Mouse (Mus musculus) ES-Bruce4 (cell line): ENCODE measurements at regions not wholly inside any gene's neighbourhood (a gene's known extent, or its start where the extent isn't known, plus 50 kb on each side); places are given as distances from the start of the nearest gene placed in this dataset.

Experiments used
- H3K27ac ChIP-seq: 2 replicates; pipeline ENCODE4 v1.5.1; 2012; ENCODE audit warnings: low read length, inconsistent platforms; ENCODE audit not compliant: insufficient read depth
- H3K27me3 ChIP-seq: 2 replicates; pipeline ENCODE4 v1.6.1; 2012; ENCODE audit warnings: mild to moderate bottlenecking, low read length, inconsistent platforms; ENCODE audit not compliant: control insufficient read depth, poor library complexity, insufficient read depth, severe bottlenecking
- H3K36me3 ChIP-seq: 2 replicates; pipeline ENCODE4 v1.6.1; 2012; ENCODE audit warnings: inconsistent platforms, mild to moderate bottlenecking, low read length, moderate library complexity; ENCODE audit not compliant: control insufficient read depth, poor library complexity, insufficient read depth, severe bottlenecking
- H3K4me1 ChIP-seq: one replicate; pipeline ENCODE4 v1.8.1; 2011; ENCODE audit warnings: low read length; ENCODE audit not compliant: control insufficient read depth, insufficient read depth
- H3K4me3 ChIP-seq: 2 replicates; pipeline ENCODE4 v1.5.1; 2011; ENCODE audit warnings: low read depth, mild to moderate bottlenecking, low read length
- H3K9ac ChIP-seq: 2 replicates; pipeline ENCODE4 v1.6.1; 2012; ENCODE audit warnings: low read depth, mild to moderate bottlenecking, inconsistent platforms; ENCODE audit not compliant: poor library complexity, severe bottlenecking
- H3K9me3 ChIP-seq: replicated peaks from 2 replicates; pipeline ENCODE4 v1.6.1; 2012; ENCODE audit warnings: mild to moderate bottlenecking, low read length, inconsistent platforms; ENCODE audit not compliant: control insufficient read depth, poor library complexity, insufficient read depth, severe bottlenecking
- CTCF ChIP-seq: IDR thresholded peaks from one replicate; pipeline ENCODE4 v1.8.1; 2011; ENCODE audit warnings: low read depth, low read length
- EP300 ChIP-seq: IDR thresholded peaks from 2 replicates; pipeline ENCODE4 v1.6.1; 2011; ENCODE audit warnings: low read depth, low read length; ENCODE audit not compliant: insufficient read depth
- POLR2A ChIP-seq: IDR thresholded peaks from one replicate; pipeline ENCODE4 v1.8.1; 2011; ENCODE audit warnings: low read length; ENCODE audit not compliant: insufficient read depth

DNA sequence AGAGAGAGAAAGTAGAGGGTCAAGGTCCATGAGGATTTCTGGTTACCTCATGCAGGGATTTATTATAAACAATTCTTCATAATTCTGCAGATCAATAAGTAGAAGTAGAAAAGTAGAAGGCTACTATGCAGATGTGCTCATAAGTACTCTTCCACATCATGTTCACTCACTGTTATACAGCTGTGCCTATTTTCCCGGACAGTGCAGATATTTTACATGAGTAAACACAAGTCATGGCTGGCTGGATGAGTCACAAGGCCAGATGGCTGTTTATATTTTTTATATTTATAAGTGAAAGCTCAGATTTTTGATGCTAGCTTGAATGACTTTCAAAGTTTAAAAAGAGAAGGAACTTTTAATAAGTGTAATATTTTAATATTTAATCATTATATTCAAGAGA is 899.0 kb downstream of the Trim52 start:
- Histone ChIP-seq H3K36me3 (no peaks in the 10 kb centered on the region), H3K27me3 (no peaks in the 10 kb centered on the region; the same call in 1 of the 2 replicates), H3K27ac (no peak overlapping the region), H3K9ac (no peak overlapping the region), H3K9me3 (no peaks in the 10 kb centered on the region), H3K4me3 (no peak overlapping the region), H3K4me1 (no peaks in the 10 kb centered on the region)
- TF ChIP-seq EP300 (no peak), CTCF (no peak), POLR2A (no peak)

DNA sequence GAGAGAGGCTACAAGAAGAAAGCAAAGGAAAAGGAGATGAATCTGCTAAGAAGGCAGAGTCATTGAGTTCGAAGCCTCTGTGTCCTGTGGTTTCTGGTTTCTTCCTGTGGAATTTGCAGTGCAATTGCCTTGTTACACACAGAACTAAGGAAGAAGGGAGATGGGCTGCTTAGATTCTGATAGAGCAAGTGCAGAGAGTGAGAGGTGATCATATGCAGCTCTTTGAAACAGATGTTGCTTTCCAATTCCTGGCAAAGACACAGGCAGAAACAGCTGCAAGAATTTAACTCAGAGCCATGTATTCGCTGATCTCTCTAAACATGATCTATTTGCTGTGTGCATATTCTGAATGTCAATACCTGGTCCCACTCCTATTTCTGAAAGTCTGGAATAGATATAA is 903.6 kb downstream of the Trim52 start:
- H3K9me3 ChIP-seq = no peaks in the 10 kb centered on the region
- TF ChIP-seq POLR2A (no peak), EP300 (no peak), CTCF (no peak)

DNA sequence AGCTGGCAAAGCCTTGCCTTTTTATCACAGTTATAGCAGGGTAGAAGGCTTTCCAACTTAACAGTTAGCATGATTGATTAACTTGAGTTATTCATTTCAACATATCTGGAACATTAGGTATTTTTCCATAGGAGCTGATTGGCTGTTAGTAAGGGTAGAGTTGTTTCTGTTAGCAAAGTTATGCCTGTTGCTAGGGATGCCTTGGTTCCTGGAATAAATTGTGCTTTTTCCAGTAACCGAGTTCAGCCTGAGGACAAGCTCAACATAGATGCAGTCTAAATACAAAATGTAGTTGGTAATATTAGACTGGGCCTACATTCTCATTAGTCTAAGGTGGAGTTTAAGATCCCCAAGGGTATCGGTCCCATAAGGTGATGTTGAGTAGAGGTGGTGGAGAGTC is 927.8 kb downstream of the Trim52 start:
- H3K27me3 ChIP-seq = no peaks in the 10 kb centered on the region
- no peaks in the 10 kb centered on the region for H3K4me1 ChIP-seq
- H3K27ac ChIP-seq = no peak overlapping the region
- no peak overlapping the region for H3K4me3 ChIP-seq
- no peaks in the 10 kb centered on the region for H3K36me3 ChIP-seq
- TF ChIP-seq CTCF (no peak), EP300 (no peak), POLR2A (no peak)
- no peaks in the 10 kb centered on the region for H3K9me3 ChIP-seq
- no peak overlapping the region for H3K9ac ChIP-seq

More for the DNA sequence above, 903.6 kb downstream of the Trim52 start:
- Histone ChIP-seq H3K27ac (no peak overlapping the region), H3K4me3 (no peak overlapping the region), H3K9ac (no peak overlapping the region), H3K36me3 (no peaks in the 10 kb centered on the region), H3K4me1 (no peaks in the 10 kb centered on the region), H3K27me3 (no peaks in the 10 kb centered on the region; the same call in 1 of the 2 replicates)

DNA sequence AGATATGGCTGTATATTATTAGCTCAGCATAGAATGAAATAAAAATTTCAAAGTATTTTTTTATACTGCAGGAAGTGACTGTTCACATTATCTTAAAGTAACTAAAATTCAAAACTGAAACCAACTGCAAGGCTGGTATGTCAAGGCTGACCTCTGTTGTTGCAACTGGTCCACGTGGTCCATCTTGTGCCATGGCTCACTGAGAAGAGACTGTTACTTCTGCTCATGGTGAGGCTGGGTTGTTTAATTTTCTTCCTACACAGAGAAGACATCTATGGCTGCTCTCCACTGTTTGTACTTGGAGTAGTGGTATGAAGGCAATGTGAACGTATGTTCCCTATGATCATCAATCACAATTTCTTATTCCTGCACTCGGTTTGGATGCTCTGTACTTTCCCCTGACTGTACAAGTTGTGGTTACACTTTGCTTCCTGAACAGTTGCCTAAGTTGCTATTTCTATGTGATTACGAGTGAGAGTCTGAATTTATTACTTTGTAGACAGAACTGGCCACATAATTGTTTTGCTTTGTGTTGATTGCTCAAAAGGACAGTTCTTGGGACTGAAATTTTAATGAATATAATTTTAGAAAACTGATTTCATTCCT is 946.1 kb downstream of the Trim52 start:
- no peak for TF ChIP-seq CTCF
- no peak for TF ChIP-seq EP300
- no peak for TF ChIP-seq POLR2A
- Histone ChIP-seq H3K9ac (no peak overlapping the region), H3K9me3 (no peaks in the 10 kb centered on the region), H3K4me3 (no peak overlapping the region), H3K27me3 (no peaks in the 10 kb centered on the region), H3K36me3 (no peaks in the 10 kb centered on the region), H3K4me1 (no peaks in the 10 kb centered on the region), H3K27ac (no peak overlapping the region)

DNA sequence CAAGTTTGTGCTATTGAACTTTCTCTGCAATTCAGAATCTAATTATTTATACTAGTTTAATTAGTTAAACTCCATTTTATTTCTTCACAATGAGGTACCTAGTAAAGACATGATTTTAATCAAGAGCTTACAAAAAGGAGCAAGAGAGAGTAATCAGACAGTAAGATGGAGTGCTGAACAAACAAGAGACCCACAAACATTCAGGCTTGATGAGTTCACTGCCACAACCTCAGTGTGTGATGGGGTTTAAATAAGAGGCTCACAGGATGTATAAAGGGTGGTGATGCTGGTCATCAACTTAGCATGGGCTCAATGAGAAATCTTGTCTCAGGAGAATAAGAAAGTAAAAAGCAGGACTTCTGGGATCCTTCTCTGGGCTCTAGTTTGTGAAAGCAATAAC is 962.6 kb downstream of the Trim52 start:
- H3K9me3 ChIP-seq = no peaks in the 10 kb centered on the region
- H3K36me3 ChIP-seq = no peaks in the 10 kb centered on the region
- no peak overlapping the region for H3K27ac ChIP-seq
- no peak overlapping the region for H3K9ac ChIP-seq
- no peaks in the 10 kb centered on the region for H3K4me1 ChIP-seq
- no peaks in the 10 kb centered on the region for H3K27me3 ChIP-seq
- TF ChIP-seq EP300 (no peak), CTCF (no peak), POLR2A (no peak)
- H3K4me3 ChIP-seq = no peak overlapping the region

DNA sequence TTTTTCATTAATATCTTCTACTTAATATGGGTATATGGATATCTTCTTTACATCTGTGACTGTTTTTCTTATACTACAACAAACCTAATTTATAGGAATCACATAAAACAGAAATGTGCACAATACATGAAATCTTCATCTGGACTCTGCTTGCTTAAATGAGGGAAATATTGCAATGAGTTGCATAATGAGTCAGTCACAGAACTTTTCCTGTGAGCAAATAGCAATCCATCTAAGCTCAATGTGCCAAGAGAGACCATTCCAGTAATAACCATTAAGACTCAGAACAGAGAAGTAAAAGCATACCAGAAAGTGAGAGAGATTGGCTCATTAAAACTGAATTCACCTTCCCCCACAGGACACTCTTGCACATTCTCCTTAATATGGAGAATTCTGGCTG is 974.4 kb downstream of the Trim52 start:
- Histone ChIP-seq H3K27me3 (no peaks in the 10 kb centered on the region), H3K4me3 (no peak overlapping the region), H3K4me1 (no peaks in the 10 kb centered on the region), H3K9ac (no peak overlapping the region), H3K36me3 (no peaks in the 10 kb centered on the region), H3K9me3 (no peaks in the 10 kb centered on the region), H3K27ac (no peak overlapping the region)
- TF ChIP-seq POLR2A (no peak), CTCF (no peak), EP300 (no peak)
